Mouse (Mus musculus) left cerebral cortex, postnatal 14 days (tissue): ENCODE measurements around the gene Cpeb3. TPM values are rescaled to one million over a fixed set of nuclear protein-coding genes. Genes with fewer than 3 reads are reported as not detected.
A peak's percentile ranks its signal among the peaks of the same experiment; 100 is the strongest.
"Not testable (repeated sequence)": the region's sequence is repeated elsewhere in the genome, so short reads cannot be mapped to it uniquely, and the experiment has no call there.

ENCODE experiments used
- DNase-seq, 2 experiments: peaks; one replicate each; pipeline ENCODE4 v3.0.0; 2021 to 2022; ENCODE audit warnings: low spot score in 2 of 2, mixed read lengths in 1 of 2
- intact Hi-C: fragments of 180-260 bp; cut with DNase I; formaldehyde crosslinking; loops from one replicate; pipeline ENCODE4 v1.15.1; 2025
- total RNA-seq, 2 experiments: library from RNA; stranded (reverse); gene quantifications; 2 replicates each; pipeline ENCODE4 v1.2.3; 2021

The Cpeb3 gene
- total RNA-seq, 2 experiments from 2014 or later = 68.8 to 69.3 TPM

DNA sequence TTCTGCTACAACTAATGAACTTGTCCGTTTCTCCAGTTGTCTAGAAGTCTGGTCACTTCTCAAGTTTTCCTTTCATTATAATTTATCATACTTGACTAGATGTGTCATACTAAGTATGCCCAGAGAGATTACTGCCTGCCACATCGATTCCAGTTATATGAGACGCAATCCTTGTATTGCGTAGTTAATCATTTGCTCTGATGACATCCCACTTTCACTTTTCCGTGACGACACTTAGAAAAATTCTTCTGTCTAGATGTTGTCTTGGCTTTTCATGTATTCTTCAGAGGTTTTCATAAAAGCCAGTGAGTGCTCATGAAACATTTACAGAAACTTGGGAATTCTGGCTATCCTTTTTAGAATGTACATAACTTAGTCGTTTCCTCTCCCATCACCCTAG is 585 bp upstream of the Cpeb3 start:
- no peak for DNase-seq
- intact Hi-C loops = loop anchor here (1.0 to 5.0 kb wide), 2 partner anchors 36 to 157 kb away; no protein-coding TSS in a partner anchor

DNA sequence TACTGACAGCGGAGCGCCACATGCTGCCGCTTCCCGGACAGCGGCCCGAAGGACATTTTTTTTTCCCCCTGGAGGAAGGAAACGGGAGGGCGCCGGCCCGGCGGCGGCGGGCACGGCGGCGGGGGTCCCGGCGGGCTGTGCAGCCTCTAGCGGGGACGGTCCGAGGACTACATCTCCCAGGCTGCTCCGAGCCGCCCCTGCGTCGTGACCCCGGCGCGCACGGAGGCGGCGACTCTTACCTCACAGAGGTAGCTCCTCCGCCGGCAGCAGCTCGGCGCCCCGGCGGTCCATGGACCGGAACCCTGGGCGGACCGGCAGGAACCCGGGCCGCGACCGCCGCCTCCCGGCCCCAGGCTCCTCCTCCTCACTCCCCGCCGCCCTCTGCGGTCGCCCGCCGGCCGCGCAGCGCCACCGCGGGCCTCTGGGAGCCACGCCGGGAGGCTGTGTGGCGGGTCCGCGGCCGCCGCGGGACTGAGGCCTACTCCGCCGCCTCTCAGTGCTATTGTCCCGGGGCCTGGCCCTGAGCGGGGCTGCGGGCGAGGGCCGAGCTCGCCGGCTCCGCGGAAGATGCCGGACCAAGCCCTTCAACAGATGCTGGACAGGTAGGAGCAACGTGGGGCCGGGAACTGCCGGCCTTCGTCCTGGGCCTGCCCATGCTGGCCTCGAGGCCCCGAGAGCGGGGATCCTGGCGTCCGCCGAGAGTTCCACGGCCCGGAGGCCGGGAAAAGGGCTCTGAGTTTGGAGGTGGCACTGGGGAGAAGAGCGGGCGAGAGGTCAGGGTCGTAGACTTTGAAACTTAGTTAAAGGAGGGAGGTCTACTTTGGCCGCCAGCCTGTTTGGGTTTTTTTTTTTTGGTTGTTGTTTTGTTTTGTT is 862 bp downstream of the Cpeb3 start, which contains the start of gene March5:
Gene March5 (plus strand): TSS at position 241 of the 873 bp plus-strand sequence.
- intact Hi-C loops = loop anchor here (1.0 to 5.0 kb wide), 2 partner anchors 34 to 155 kb away; no protein-coding TSS in a partner anchor
- peak; percentile 79 to 90 for DNase-seq

DNA sequence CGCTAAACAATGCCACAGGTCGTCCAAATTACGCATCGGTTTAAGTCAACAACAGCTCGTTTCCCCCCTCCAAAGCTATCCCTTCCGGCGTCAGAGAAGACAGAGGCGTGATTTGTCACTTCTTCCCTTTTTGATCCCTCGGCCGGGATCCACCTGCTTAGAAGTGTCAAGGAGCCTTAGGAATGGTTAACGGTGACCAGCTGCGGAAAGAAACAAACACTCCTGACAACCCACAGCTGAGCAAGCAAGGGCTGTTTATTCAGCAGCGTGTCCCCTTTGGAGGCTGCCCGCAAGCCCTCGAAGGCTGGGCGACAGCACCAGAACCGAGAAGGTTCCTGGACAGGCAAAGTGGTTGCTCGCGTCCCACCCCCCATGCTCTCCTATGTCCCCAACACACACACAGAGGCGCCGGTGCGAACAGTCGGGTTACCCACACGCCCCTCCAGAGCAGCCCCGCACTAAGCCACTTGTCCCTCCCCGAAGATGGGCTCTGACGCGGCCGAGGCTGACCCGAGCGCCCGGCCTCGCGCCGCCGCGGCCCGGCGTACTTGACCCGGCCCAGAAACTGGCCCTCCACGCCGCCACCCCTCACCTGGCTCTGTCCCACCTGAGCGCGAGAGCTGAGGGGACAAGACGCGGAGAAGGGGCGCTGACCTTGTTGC is 1.6 kb downstream of the Cpeb3 start:
- intact Hi-C loops = loop anchor here (5.0 kb wide), 1 partner anchor 154 kb away; no protein-coding TSS in a partner anchor
- DNase-seq = peak; percentile 37 to 41

DNA sequence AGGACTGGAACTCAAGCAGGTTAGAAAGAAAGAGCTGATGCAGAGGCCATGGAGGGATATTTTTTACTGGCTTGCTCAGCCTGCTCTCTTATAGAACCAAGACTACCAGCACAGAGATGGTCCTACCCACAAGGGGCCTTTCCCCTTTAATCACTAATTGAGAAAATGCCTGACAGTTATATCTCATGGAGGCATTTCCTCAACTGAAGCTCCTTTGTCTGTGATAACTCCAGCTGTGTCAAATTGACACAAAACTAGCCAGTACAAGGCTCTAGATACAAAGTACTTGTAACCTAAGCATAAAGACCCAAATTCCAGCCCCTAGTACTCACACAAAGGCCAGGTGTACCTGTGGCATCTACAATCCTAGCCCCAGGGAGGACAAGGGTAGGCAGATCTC is 3.2 kb downstream of the Cpeb3 start:
- not testable (repeated sequence) for DNase-seq
- intact Hi-C loops = loop anchor here (5.0 kb wide), 1 partner anchor 153 kb away; no protein-coding TSS in a partner anchor

DNA sequence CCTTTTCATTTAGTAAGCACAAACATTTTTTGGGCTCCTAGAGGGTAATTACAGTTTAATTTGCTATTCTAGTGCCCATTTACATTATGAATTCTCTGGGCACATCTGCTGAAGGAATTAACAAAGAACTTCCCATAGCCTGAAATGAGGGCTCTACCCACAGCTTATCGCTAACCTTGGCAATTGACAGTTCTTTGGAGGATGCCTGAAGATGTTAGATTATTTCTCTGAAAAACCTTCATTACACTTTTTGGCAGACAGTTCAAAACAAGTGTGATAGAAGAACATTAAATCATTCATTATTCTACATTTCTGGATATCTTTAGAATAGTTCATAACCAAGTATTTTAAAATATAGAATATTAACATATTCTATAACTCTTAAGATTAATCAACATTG is 5.0 kb downstream of the Cpeb3 start:
- DNase-seq = no peak
- intact Hi-C loops = no loop called here

DNA sequence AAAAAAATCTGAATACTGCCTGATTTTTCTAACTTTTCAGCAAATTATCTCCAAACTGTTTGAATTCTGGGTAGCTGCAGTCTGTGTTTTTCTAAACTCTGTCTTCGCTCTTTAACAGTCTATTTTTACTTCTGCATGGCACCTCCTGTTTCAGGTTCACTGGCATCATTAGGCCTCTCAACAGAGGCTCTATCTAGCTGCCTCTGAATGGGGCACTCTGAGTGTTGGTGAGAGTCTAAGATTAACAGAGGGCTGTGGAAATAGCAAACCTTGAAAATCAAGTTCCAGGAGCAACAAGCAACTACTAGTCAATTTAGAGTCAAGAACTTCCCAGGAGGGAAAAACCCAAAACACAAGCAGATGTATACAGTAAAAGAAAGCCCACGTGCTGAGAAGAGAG is 8.5 kb downstream of the Cpeb3 start:
- no peak for DNase-seq
- intact Hi-C loops = no loop called here

DNA sequence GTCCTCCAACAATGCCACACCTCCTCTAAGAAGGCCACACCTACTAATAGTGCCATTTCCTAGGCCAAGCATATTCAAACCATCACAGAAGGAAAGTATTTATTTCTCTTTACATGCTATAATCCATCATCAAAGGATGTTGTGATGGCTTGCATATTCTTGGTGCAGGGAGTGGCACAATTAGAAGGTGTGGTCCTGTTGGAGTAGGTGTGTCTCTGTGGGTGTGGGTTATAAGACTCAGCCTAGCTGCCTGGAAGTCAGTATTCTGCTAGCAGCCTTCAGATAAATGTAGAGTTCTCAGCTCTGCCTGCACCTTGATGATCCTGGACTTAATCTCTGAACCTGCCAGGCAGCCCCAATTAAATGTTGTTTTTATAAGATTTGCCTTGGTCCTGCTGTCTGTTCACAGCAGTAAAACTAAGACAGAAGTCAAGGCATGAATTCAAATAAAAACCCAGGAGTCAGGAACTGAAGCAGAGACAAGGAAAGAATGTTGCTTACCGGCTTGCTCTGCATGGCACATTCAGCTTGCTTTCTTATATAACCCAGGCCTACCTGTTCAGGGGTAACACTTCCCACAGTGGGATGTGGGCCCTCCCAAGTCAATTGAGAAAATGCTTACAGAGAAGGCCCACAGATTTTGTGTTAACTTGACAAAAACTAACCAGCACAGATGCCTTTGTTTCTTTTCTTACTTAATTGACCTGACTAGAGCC is 10.1 kb downstream of the Cpeb3 start:
- intact Hi-C loops = no loop called here
- no peak for DNase-seq

DNA sequence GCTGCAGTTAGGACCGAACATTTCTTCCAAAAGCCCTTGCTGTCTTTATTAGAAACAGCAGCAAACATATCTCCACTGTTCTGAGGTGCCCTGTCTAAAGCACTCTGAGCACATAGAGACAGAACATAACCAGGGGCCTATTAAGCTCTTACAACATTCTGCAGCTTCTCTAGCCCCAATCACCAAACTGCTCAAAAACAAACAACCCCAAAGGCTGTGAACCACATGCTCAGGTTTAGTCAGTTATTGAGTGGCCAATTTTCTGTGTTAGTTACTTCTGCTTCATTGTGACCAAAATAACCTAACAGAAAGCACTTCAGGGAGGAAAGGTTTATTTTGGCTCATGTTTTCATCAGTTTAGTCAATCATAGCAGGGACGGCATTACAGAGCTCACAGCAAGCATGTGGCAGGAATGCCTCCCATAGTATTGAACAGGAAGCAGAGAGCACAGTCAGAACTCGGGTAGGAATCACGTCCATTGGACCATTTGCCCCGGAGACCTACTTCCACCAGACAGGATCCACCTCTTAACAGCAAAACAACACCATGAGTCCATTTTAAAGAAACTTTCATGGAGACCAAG is 15.8 kb downstream of the Cpeb3 start:
- intact Hi-C loops = no loop called here
- DNase-seq = no peak

DNA sequence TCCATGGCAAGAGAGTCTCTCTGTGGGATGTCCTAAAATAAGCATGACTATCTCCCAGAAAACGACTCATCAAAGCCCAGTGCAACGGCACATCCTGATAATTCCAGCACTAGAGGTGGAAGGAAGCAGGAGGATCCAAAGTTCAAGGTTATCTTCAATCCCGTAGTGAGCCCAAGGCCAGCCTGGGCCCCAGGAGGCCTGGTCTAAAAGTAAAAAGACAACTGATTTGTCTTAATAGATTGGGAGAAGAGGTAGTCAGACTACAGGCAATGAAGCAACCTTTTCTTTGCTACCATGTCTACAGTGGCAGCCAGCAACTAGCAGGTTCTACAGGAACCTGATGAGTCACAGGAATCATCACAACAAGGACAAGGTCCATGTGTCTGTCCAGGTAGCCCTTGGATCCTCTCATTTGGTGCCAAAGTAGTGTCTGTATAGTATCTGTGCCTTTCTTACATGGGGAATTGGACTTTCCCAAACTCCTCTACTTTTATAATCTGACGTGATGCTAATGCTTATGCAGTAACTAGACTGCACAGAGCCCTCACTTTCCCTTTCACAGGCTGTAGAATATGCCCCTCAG is 19.9 kb downstream of the Cpeb3 start:
- no peak for DNase-seq
- intact Hi-C loops = no loop called here

DNA sequence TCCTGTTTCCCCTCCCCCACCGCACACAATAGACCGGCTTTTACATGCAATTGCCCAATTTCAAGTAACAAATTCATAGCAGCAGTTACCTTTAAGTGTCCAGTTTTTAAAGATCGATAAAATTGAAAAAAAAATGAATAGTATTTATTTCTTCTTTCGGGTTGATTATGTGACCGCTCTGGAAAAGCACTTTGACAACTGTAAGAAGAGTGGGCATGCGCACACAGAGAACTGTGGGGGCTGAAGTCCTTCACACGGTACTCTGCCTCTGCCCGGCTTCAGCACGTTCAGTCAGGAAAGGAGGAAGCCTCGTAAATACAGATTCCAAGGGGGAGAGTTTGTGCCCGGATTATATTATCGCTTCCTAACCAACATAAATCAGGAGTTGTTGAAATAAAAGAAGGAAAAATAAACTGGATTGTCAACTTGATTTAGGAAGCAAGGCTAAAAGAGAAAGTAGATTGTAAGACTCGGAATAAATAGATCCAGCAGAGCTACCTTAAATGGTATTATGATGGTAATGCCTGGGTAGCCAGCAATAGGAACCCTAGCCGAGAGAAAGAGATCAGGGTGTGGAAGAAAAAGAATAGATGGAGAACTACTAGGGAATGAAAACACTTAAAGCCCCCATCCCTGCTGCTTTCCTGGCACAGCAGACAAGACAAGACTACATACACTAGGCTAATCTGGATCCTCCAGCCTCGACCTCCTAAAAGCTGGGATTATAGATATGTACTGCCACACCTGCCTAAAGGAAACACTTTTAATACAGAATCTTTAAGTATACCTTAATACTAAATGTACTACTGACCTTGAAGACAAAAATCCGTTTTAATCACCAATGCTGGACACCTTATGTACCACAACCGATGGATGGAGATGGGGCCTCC is 30.3 kb downstream of the Cpeb3 start:
- DNase-seq = peak; percentile 74 to 81
- intact Hi-C loops = loop anchor here (5.0 kb wide), 1 partner anchor 101 kb away; no protein-coding TSS in a partner anchor

DNA sequence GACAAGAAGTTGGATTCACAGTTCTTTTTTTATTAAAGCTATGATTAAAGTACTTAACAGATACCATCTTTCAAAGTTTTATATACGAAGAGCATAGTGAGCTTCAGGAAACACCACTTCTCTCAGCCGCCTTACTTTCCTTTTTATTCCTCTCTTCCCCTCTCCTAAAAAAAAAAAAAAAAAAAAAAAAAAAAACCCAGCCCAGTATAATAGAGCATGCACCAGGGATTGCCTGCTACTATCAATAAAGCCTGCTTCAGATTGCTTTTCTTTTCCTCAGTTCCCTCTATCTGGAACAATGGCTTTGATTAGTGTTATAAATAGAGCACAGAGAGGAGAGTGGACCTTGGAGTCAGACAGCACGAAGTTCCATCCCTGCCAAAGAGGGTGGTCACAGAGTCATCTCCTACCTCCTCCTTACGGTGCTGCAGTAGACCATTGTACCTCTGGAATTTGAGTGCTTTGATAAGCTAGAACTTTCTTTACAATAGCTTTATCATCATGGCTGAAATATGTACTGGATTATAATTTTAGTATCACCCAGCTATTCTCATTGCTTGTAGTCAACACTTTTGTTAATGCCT is 31.4 kb downstream of the Cpeb3 start:
- intact Hi-C loops = loop anchor here (5.0 kb wide), 1 partner anchor 100 kb away; no protein-coding TSS in a partner anchor
- DNase-seq = peak in 1 of 2 experiments; percentile 18

DNA sequence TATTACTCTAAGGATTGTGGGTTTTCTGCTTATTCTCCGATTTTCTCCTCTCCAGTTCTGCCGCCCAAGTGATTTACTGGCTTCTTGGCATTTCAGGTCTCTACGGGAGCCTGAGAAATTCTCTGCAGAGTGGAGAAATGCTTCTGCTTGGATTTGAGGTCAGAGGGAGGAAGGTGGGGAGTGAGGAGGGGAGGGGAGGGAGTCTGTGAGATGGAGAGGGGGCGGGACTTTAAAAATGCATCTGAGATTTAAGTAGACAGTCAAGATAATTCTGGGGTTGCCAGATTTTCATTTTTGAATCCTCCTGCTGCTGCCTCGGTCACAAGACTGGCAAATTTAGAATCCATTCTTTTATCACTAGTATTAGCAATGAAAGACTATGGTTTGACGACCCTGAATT is 32.5 kb downstream of the Cpeb3 start:
- intact Hi-C loops = loop anchor here (5.0 kb wide), 1 partner anchor 99 kb away; no protein-coding TSS in a partner anchor
- peak; percentile 55 to 75 for DNase-seq

DNA sequence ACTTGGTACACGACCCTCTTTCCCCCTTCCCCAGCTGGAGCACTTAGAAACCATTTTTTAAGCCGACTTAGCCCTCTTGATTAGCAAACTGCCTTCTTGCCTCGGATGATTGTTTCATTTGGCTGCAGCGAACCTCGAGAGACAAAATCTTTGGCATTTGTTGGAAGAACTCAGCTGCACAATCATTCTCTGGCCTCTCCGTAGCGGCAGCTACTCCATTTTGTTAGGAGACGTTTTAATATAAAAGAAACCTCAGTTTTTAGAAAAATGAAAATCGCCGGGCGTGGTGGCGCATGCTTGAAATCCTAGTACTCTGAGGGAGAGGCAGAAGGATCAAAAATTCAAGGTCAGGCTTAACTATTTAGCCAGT is 33.0 kb downstream of the Cpeb3 start:
- no peak for DNase-seq

DNA sequence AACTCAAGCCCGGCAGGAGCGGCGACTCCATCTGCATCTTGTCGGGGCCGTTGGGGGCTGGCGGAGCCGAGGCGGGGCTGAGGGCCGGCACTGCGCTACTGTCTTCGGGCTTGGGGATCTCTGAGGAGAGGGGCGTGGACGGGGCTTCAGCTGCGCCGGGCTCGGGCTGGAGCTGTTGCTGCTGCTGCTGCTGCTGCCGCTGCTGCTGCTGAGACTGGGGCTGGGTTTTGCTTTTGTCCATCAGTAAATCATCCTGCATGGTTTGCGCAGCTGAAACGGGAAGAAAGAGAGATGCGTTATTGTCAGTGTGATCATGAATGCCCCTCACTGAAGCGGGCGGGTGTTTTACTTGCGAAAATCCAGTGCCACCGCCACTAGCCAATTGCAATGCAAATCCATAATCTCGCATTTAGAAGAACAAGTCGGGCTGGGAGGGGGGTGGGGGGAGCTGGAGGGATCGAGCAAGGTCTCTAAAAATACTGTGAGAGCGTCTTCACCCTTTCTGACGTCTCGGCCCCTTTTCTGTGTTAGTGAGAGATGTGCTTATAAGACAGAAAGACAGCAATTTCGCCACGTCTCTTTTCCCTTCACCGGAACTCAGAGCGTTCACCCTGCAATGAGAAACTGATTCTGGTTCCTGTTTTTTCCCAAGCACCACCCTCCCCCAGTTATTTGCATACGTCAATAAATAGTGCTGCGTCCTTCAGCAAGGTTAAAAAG is 33.5 kb downstream of the Cpeb3 start:
- intact Hi-C loops = loop anchor here (5.0 kb wide), 1 partner anchor 98 kb away; no protein-coding TSS in a partner anchor
- DNase-seq = peak; percentile 64 to 76

More for the DNA sequence above, 33.0 kb downstream of the Cpeb3 start:
- intact Hi-C loops = loop anchor here (5.0 kb wide), 1 partner anchor 98 kb away; no protein-coding TSS in a partner anchor

DNA sequence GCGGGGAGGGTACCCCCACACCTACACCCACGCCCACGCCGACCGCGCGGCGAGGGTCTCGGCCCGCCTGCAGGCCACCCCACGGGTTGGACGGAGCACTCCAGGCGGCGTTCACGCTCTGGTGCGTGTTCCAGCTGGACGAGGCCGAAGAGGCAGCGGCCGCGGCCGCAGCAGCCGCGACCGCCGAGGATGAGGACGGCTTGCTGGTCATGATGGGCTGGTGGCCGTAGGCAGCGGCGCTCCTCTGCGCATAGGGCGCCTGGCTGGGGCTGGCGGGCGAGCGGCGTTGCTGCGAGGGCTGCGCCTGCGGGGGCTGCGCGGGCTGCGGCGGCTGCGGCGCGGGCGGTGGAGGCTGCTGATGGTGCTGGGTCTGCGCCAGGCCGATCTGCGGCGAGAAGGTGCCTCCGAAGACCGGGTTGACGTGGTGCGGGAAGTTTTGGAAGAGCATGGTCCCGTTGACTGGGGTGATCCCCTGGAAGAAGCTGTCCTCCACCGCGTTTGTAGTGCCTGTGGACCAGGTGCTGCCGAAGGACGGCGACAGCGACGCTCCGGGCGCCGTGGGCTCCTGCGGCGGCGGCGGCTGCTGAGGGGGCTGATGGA is 34.2 kb downstream of the Cpeb3 start:
- intact Hi-C loops = no loop called here
- DNase-seq = peak in 1 of 2 experiments; percentile 58

DNA sequence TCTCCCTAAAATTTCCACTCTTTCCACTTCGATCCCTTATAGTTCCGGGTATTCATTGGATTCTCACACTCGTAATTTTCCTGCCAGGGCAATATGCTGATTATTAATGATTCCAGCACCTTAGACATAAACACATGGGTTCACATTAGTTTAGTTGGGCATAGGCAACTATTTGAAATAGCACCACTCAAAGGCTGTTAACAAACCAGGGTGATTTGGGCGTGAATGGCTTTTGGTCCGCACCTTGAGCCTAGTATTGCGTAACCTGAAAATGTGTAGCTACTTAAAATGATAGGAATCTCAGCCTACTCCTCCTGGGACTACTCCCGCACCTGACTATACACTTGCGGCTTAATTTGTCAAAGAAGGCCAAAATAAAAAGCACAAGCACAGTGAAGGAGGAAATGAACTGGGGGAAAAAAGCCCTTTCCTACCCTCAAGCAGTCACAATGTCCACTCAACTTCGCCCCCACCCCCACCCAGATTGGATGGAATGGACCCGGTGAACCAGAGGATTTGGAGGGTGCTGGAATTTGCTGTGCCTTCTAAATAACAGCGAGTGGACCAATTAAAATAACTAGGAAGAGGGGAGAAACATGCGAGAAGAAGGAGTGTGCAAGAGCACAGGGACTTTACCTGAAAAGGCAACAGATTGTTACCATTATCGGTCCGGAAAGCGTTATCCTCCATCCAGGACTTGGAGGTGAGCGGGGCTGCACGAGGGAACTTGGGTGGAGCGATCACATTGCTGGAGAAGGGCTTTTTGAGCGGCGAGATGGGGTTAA is 34.9 kb downstream of the Cpeb3 start:
- DNase-seq = no peak
- intact Hi-C loops = loop anchor here (1.0 kb wide), 1 partner anchor 35 kb away; the partner anchor contains the start of gene Cpeb3
